Mouse (Mus musculus) myocyte (in vitro differentiated cells): ENCODE results near the gene Ppip5k1.

ENCODE experiments used
- CEBPB ChIP-seq: IDR thresholded peaks from 2 replicates; pipeline ENCODE4 v1.6.1; 2011; ENCODE audit warnings: mild to moderate bottlenecking, moderate library complexity; ENCODE audit not compliant: poor library complexity, insufficient read depth, severe bottlenecking
- MAX ChIP-seq: IDR thresholded peaks from one replicate; pipeline ENCODE4 v1.6.1; 2011; ENCODE audit warnings: low read depth, mild to moderate bottlenecking, control low read depth
- MYOD1 ChIP-seq, 3 experiments: IDR thresholded peaks; one replicate each; pipeline ENCODE4 v1.6.1; 2011; ENCODE audit warnings: control low read depth in 2 of 3, low read depth in 2 of 3, mild to moderate bottlenecking in 2 of 3, moderate library complexity in 1 of 3; ENCODE audit not compliant: insufficient read length in 2 of 3, control insufficient read depth in 1 of 3
- POLR2A ChIP-seq: IDR thresholded peaks from one replicate; pipeline ENCODE4 v1.6.1; 2011; ENCODE audit warnings: low read depth, mild to moderate bottlenecking, control low read depth, moderate library complexity; ENCODE audit not compliant: insufficient read length
- REST ChIP-seq: IDR thresholded peaks from one replicate; pipeline ENCODE4 v1.6.1; 2011; ENCODE audit warnings: mild to moderate bottlenecking, control low read depth, moderate library complexity; ENCODE audit not compliant: insufficient read depth, insufficient read length

DNA sequence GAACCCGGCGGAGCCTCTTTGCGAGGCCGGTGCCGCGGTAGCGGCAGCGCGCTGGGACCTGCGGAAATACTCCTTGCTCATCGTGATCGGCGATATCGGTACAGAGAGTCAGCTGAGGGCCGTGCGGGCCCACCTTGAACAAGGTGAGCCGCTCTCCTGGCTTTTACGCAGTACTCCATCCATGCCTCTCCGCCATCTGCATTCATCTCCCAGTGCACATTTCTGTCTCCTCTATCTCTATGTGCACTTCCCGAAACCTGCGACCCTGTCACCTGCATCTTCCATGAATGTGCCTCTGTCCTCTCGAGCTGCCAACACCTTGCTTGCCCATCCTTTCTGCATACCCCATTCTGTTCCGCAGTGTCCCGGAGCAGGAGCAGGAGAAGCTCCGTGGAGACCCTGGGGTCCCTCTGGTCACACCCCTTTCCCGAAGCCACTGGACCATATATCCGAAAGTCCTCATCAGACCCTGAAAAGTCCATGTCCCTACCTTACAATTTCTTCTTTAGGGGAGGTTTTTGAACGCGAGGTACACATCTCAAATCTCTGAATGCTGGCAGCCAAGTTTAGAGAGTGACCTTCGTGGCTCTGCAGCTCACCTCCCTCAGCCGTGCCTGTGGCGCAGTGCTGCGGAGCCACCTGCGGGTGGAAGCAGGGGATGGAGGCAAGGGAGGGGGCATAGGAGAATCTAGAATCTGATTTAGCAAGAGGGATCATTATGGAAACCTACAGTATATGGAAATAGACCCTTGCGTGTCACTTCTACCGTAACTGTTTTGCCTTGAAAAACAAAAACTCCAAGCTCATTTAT is 65.3 kb downstream of the Ppip5k1 start:
- TF ChIP-seq POLR2A (no peak), MYOD1 (IDR thresholded peaks at IDR 0.05; ENCODE audit: control insufficient read depth in 1 of 3, insufficient read length in 2 of 3, low read depth in 2 of 3) (no peak), REST (no peak), CEBPB (no peak), MAX (no peak)
